In the genomic region with DNA sequence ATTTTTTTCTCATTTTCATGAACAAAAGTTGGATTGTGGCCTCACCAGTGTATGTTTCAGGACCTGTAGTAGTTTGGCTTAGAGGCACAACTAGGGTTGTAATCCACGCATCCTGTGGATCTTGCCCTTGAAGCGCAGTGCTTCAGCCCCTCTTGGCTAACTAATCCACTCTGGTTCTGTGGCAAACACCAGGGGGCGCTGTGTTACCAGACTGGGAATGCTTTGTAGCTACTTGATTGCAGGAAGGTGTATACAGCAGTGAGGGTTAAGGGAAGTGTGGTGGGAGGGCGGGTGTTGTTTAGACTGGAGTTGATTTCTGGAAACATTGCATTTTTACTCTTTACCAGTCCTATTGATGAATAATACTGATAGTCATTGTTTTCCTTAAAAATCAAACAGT, we compare ENCODE assay signal across 9 mouse cellular contexts.
DNase-seq lines count a peak whose midpoint lies in the region; ATAC-seq lines count a peak whose summit lies in the region.
"Had no signal": no experiment of that assay in that cellular context is flagged by ENCODE, and none has a peak within 500 bp of the region (broad histone marks: within the 10 kb centered on the region; RNA-seq: fewer than 3 reads in every experiment).

No protein-coding gene starts in this region.

- peak; percentile 89 for DNase-seq in neural tube, embryonic 10.5 days (ENCODE audit: extremely low spot score, low spot score)
- peak; percentile 89 for DNase-seq in cerebellum, adult 9-10 months
- peak; percentile 44 to 78 for DNase-seq in frontal cortex, postnatal 10 days (ENCODE audit: low spot score in 2 of 2)
- DNase-seq in limb, embryonic 10.5 days (ENCODE audit: low spot score), result peak; percentile 92
- peak; percentile 38 for DNase-seq in testis, postnatal 14 days (ENCODE audit: low spot score)

- H3K9ac ChIP-seq in neural tube, embryonic 15.5 days (replicated peaks), result no peak overlapping the region
- no peak overlapping the region for H3K9ac ChIP-seq in intestine, embryonic 15.5 days
- no peak overlapping the region for H3K9ac ChIP-seq in neural tube, embryonic 14.5 days (replicated peaks; ENCODE audit: low read depth, low read length)

- no peak overlapping the region for H3K27ac ChIP-seq in neural tube, embryonic 15.5 days (replicated peaks)
- H3K27ac ChIP-seq in intestine, embryonic 15.5 days, result no peak overlapping the region
- H3K27ac ChIP-seq in limb, embryonic 10.5 days, result no peak overlapping the region
- no peak overlapping the region for H3K27ac ChIP-seq in neural tube, embryonic 14.5 days (ENCODE audit: low read depth, low read length)

- 39% methylated on average over 4 of the region's 4 CpGs for WGBS in neural tube, embryonic 15.5 days
- WGBS in intestine, embryonic 15.5 days, result 34% methylated on average over 4 of the region's 4 CpGs
- WGBS in limb, embryonic 10.5 days, result 39% methylated on average over 4 of the region's 4 CpGs
- WGBS in neural tube, embryonic 14.5 days, result 46% methylated on average over 4 of the region's 4 CpGs

- H3K36me3 ChIP-seq in neural tube, embryonic 15.5 days, result peaks cover 42% of the 10 kb centered on the region
- H3K36me3 ChIP-seq in intestine, embryonic 15.5 days, result peaks cover 9% of the 10 kb centered on the region
- H3K36me3 ChIP-seq in limb, embryonic 10.5 days, result peaks cover 91% of the 10 kb centered on the region
- peaks cover 38% of the 10 kb centered on the region for H3K36me3 ChIP-seq in neural tube, embryonic 14.5 days (ENCODE audit: control insufficient read depth, insufficient read depth, low read length)

- no peak overlapping the region for H3K4me2 ChIP-seq in neural tube, embryonic 15.5 days
- no peak overlapping the region for H3K4me2 ChIP-seq in intestine, embryonic 15.5 days (replicated peaks)
- H3K4me2 ChIP-seq in neural tube, embryonic 14.5 days (ENCODE audit: low read depth, low read length), result no peak overlapping the region

- no peaks in the 10 kb centered on the region for H3K9me3 ChIP-seq in neural tube, embryonic 15.5 days (replicated peaks)
- no peaks in the 10 kb centered on the region for H3K9me3 ChIP-seq in intestine, embryonic 15.5 days
- no peaks in the 10 kb centered on the region for H3K9me3 ChIP-seq in limb, embryonic 10.5 days (replicated peaks)
- no peaks in the 10 kb centered on the region for H3K9me3 ChIP-seq in neural tube, embryonic 14.5 days (ENCODE audit: control insufficient read depth, low read length)

- H3K4me1 ChIP-seq in neural tube, embryonic 15.5 days, result no peaks in the 10 kb centered on the region
- no peaks in the 10 kb centered on the region for H3K4me1 ChIP-seq in intestine, embryonic 15.5 days (replicated peaks)
- H3K4me1 ChIP-seq in limb, embryonic 10.5 days, result no peaks in the 10 kb centered on the region
- H3K4me1 ChIP-seq in neural tube, embryonic 14.5 days (ENCODE audit: control insufficient read depth, insufficient read depth, low read length), result no peaks in the 10 kb centered on the region

- H3K4me3 ChIP-seq in neural tube, embryonic 15.5 days (replicated peaks), result no peak overlapping the region
- no peak overlapping the region for H3K4me3 ChIP-seq in intestine, embryonic 15.5 days (replicated peaks)
- H3K4me3 ChIP-seq in limb, embryonic 10.5 days, result no peak overlapping the region
- no peak overlapping the region for H3K4me3 ChIP-seq in neural tube, embryonic 14.5 days (ENCODE audit: low read depth, low read length)
- H3K4me3 ChIP-seq: erythroblast, embryonic 14.5 days had no signal

- no peak for ATAC-seq in neural tube, embryonic 15.5 days (ENCODE audit: low FRiP score)
- 0 out of 2 replicates have a peak, but pooled peaks have one; percentile 55 for ATAC-seq in intestine, embryonic 15.5 days
- ATAC-seq in neural tube, embryonic 14.5 days (ENCODE audit: low read depth), result peak; percentile 41; the same call in 1 of the 2 replicates

- H3K27me3 ChIP-seq in neural tube, embryonic 15.5 days (replicated peaks), result no peaks in the 10 kb centered on the region
- no peaks in the 10 kb centered on the region for H3K27me3 ChIP-seq in intestine, embryonic 15.5 days (replicated peaks)
- no peaks in the 10 kb centered on the region for H3K27me3 ChIP-seq in limb, embryonic 10.5 days (ENCODE audit: low read depth, poor library complexity, severe bottlenecking)
- no peaks in the 10 kb centered on the region for H3K27me3 ChIP-seq in neural tube, embryonic 14.5 days (ENCODE audit: control insufficient read depth, insufficient read depth, low read length)

Comparison
In these comparisons a context has a peak if more than half of its experiments do, and no peak if none do; other contexts are left out.
1. DNase-seq: peak in every context shown above with its lines; median percentile 92 in limb, embryonic 10.5 days; 89 in neural tube, embryonic 10.5 days; 89 in cerebellum, adult 9-10 months; 61 in frontal cortex, postnatal 10 days; 38 in testis, postnatal 14 days.